7 mouse cellular contexts compared by ENCODE assay signal in genomic region chr5:64860900-64861470, GRCm38 (mm10). TPM values are rescaled to one million over a fixed set of nuclear protein-coding genes. Genes with fewer than 3 reads are reported as not detected.
DNase-seq lines count a peak whose midpoint lies in the region; ATAC-seq and TF ChIP-seq lines count a peak whose summit lies in the region.

No protein-coding gene starts in this region.

- peaks cover 17% of the 10 kb centered on the region for H3K9me3 ChIP-seq in E14TG2a.4 (ENCODE audit: low read length)
- no peaks in the 10 kb centered on the region for H3K9me3 ChIP-seq in lung, embryonic 15.5 days
- 0 out of 2 replicates have a peak, but pooled peaks cover 3% of the 10 kb centered on the region for H3K9me3 ChIP-seq in forebrain, embryonic 14.5 days (replicated peaks; ENCODE audit: control insufficient read depth, low read length)

- peak overlapping the region; percentile 53 for H3K4me3 ChIP-seq in E14TG2a.4 (replicated peaks; ENCODE audit: low read length)
- H3K4me3 ChIP-seq in bone marrow macrophage, adult 2 months (ENCODE audit: insufficient read depth, low read length): peak overlapping the region; percentile 43; the same call in 1 of the 2 replicates
- H3K4me3 ChIP-seq in lung, embryonic 15.5 days: peak overlapping the region; percentile 5; the same call in 1 of the 2 replicates
- H3K4me3 ChIP-seq in forebrain, embryonic 14.5 days (ENCODE audit: low read depth, low read length): no peak overlapping the region

- ATAC-seq in lung, embryonic 15.5 days (ENCODE audit: borderline replicate concordance, extremely low read depth, low FRiP score, low TSS enrichment): peak; percentile 25; the same call in 1 of the 2 replicates
- no peak for ATAC-seq in forebrain, embryonic 14.5 days
- no peak for ATAC-seq in cerebellum, adult (ENCODE audit: insufficient number of reproducible peaks, low FRiP score, low TSS enrichment)

- peak overlapping the region; percentile 52 for H3K27ac ChIP-seq in bone marrow macrophage, adult 2 months (ENCODE audit: insufficient read depth, low read depth, low read length)
- peak overlapping the region; percentile 87 for H3K27ac ChIP-seq in lung, embryonic 15.5 days
- no peak overlapping the region for H3K27ac ChIP-seq in forebrain, embryonic 14.5 days (ENCODE audit: low read depth, low read length)

- DNase-seq in kidney, adult 11 months: peak; percentile 83
- DNase-seq in thymus, postnatal 36 days: peak; percentile 57 to 64
- no peak for DNase-seq in forebrain, embryonic 14.5 days (ENCODE audit: low spot score)

- WGBS in lung, embryonic 15.5 days: 17% methylated on average over 5 of the region's 5 CpGs
- whole genome bisulfite sequencing in forebrain, embryonic 14.5 days: 72% methylated on average over 5 of the region's 5 CpGs

- no peaks in the 10 kb centered on the region for H3K27me3 ChIP-seq in E14TG2a.4 (ENCODE audit: insufficient read depth, low read length)
- no peaks in the 10 kb centered on the region for H3K27me3 ChIP-seq in lung, embryonic 15.5 days
- no peaks in the 10 kb centered on the region for H3K27me3 ChIP-seq in forebrain, embryonic 14.5 days (replicated peaks; ENCODE audit: control insufficient read depth, insufficient read depth, low read length)

- H3K4me1 ChIP-seq in E14TG2a.4 (replicated peaks; ENCODE audit: low read depth, low read length): peaks cover 58% of the 10 kb centered on the region
- H3K4me1 ChIP-seq in bone marrow macrophage, adult 2 months (ENCODE audit: control insufficient read depth, insufficient read depth, low read length): peaks cover 22% of the 10 kb centered on the region
- peaks cover 43% of the 10 kb centered on the region for H3K4me1 ChIP-seq in lung, embryonic 15.5 days
- H3K4me1 ChIP-seq in forebrain, embryonic 14.5 days (ENCODE audit: control insufficient read depth, insufficient read depth, low read length): peaks cover 12% of the 10 kb centered on the region; the same call in 1 of the 2 replicates

- H3K4me2 ChIP-seq in lung, embryonic 15.5 days: peak overlapping the region; percentile 47
- no peak overlapping the region for H3K4me2 ChIP-seq in forebrain, embryonic 14.5 days (ENCODE audit: low read length)

- no peak for TF ChIP-seq POLR2A in bone marrow macrophage, adult 2 months (IDR thresholded peaks at IDR 0.05; ENCODE audit: borderline replicate concordance, low read depth, low read length)

- H3K36me3 ChIP-seq in E14TG2a.4 (ENCODE audit: insufficient read depth, low read length): no peaks in the 10 kb centered on the region
- no peaks in the 10 kb centered on the region for H3K36me3 ChIP-seq in lung, embryonic 15.5 days
- no peaks in the 10 kb centered on the region for H3K36me3 ChIP-seq in forebrain, embryonic 14.5 days (ENCODE audit: control insufficient read depth, insufficient read depth, low read length)

- no peak overlapping the region for H3K9ac ChIP-seq in lung, embryonic 15.5 days
- no peak overlapping the region for H3K9ac ChIP-seq in forebrain, embryonic 14.5 days (ENCODE audit: low read length)

- no peak for TF ChIP-seq CTCF in E14TG2a.4 (conservative IDR thresholded peaks at IDR 0.05; ENCODE audit: low read length)
- TF ChIP-seq CTCF in bone marrow macrophage, adult 2 months (IDR thresholded peaks at IDR 0.05; ENCODE audit: low read depth, low read length): no peak

RNA-seq across cellular contexts. Expression of gene Klf3, which starts 57.8 kb away (rescaled TPM):
- polyA plus RNA-seq in bone marrow macrophage, adult 2 months (2012; ENCODE audit: insufficient read depth, insufficient read length, missing spikeins): 52.7 and 61.6 TPM in 2 replicates
- 67.2 and 68.7 TPM in 2 replicates for polyA plus RNA-seq in lung, embryonic 15.5 days (2015; fragmentation: Nextera tagmentation; extraction: Ambion mirVana)
- 19.3 and 24.3 TPM in 2 replicates for polyA plus RNA-seq in forebrain, embryonic 14.5 days (2014; fragmentation: Nextera tagmentation; extraction: Ambion mirVana)
